Mouse (Mus musculus) liver, embryonic 16.5 days (tissue): ENCODE data around the gene Gpr152. TPM values are rescaled to one million over a fixed set of nuclear protein-coding genes. Genes with fewer than 3 reads are reported as not detected.
"Not testable (repeated sequence)": the region's sequence is repeated elsewhere in the genome, so short reads cannot be mapped to it uniquely, and the experiment has no call there.

ENCODE experiments used
- ATAC-seq: fragments of 200-750 bp; cut with Nextera tagmentation; 2 replicates; pipeline ENCODE4 v1.8.0; 2017; ENCODE audit warnings: low read depth, mild to moderate bottlenecking, moderate number of reproducible peaks, moderate library complexity
- H3K27ac ChIP-seq: fragments of 300-500 bp; sonication (generic); 2 replicates; pipeline ENCODE4 v1.5.1; 2014; ENCODE audit warnings: mild to moderate bottlenecking, low read length
- H3K27me3 ChIP-seq: fragments of 300-500 bp; sonication (generic); 2 replicates; pipeline ENCODE4 v1.6.1; 2014; ENCODE audit warnings: low read depth, low read length, mixed read lengths; ENCODE audit not compliant: control insufficient read depth, insufficient read depth
- H3K36me3 ChIP-seq: fragments of 300-500 bp; sonication (generic); 2 replicates; pipeline ENCODE4 v1.6.1; 2014; ENCODE audit warnings: mild to moderate bottlenecking; ENCODE audit not compliant: control insufficient read depth, insufficient read depth
- H3K4me1 ChIP-seq: fragments of 300-500 bp; sonication (generic); 2 replicates; pipeline ENCODE4 v1.6.1; 2014; ENCODE audit warnings: low read depth, low read length, mixed read lengths; ENCODE audit not compliant: control insufficient read depth
- H3K4me2 ChIP-seq: fragments of 300-500 bp; sonication (generic); 2 replicates; pipeline ENCODE4 v1.6.1; 2014; ENCODE audit warnings: low read depth, low read length, mixed read lengths
- H3K4me3 ChIP-seq: fragments of 300-500 bp; sonication (generic); 2 replicates; pipeline ENCODE4 v1.5.1; 2014; ENCODE audit warnings: low read depth, mild to moderate bottlenecking, low read length
- H3K9ac ChIP-seq: fragments of 300-500 bp; sonication (generic); 2 replicates; pipeline ENCODE4 v1.6.1; 2014; ENCODE audit warnings: low read depth, low read length
- H3K9me3 ChIP-seq: fragments of 300-500 bp; sonication (generic); replicated peaks from 2 replicates; pipeline ENCODE4 v1.6.1; 2016; ENCODE audit warnings: low read length; ENCODE audit not compliant: control insufficient read depth
- WGBS: fragments of 180-500 bp; shearing (Covaris S2); extraction: QIAGEN DNeasy Blood & Tissue Kit; methylation state at CpG from one replicate; pipeline ENCODE4 v1.1.7; 2014; ENCODE audit not compliant: insufficient replicate concordance; 5-methylcytosine and 5-hydroxymethylcytosine counted together
- polyA plus RNA-seq: library from polyadenylated mRNA; unstranded; fragments of >200 nt; fragmentation: Nextera tagmentation; extraction: Ambion mirVana; gene quantifications from 2 replicates; pipeline ENCODE4 v1.2.1, GENCODE M21; 2015

Gene Gpr152
- polyA plus RNA-seq, 1 experiment from 2014 or later = 0.02 TPM

DNA sequence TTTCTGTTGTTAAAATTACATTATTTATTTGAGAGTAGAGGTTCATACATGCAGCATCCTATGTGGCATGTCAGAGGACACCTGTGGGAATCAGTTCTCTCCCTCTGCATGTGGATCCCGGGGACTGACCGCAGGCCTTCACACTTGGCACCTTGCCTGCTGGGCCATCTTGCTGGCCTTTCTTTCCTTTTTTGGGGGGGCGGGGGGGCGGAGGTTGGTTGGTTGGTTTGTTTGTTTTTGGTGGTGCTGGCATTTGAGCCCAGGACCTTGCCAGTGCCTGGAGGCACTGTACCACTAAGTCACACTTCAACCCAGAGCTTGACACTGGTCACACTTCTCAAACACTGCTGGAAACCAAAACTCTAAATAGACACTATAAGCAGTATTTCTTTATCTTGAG is 5.2 kb upstream of the Gpr152 start:
- Histone ChIP-seq H3K27me3 (peaks cover 3% of the 10 kb centered on the region; the same call in 1 of the 2 replicates), H3K4me1 (peaks cover 19% of the 10 kb centered on the region), H3K9me3 (no peaks in the 10 kb centered on the region), H3K4me2 (no peak overlapping the region), H3K36me3 (peaks cover 14% of the 10 kb centered on the region), H3K9ac (no peak overlapping the region), H3K4me3 (no peak overlapping the region), H3K27ac (no peak overlapping the region)
- ATAC-seq = no peak
- WGBS = 74% methylated on average over 4 of the region's 4 CpGs

- H3K9me3 ChIP-seq, ATAC-seq, H3K4me2 ChIP-seq, H3K27me3 ChIP-seq, H3K4me3 ChIP-seq, H3K9ac ChIP-seq, H3K27ac ChIP-seq: not testable (repeated sequence)
- Histone ChIP-seq H3K4me1 (peaks cover 12% of the 10 kb centered on the region), H3K36me3 (peaks cover 12% of the 10 kb centered on the region)
- 68% methylated on average over 6 of the region's 6 CpGs for WGBS
Measured at GRCm38 (mm10) chr19:4135229-4135962, 4.2 kb upstream of the Gpr152 start.

- H3K27ac ChIP-seq, H3K9ac ChIP-seq, H3K27me3 ChIP-seq, H3K4me3 ChIP-seq, H3K4me1 ChIP-seq, H3K9me3 ChIP-seq, H3K4me2 ChIP-seq: not testable (repeated sequence)
- WGBS = 10% methylated on average over 7 of the region's 8 CpGs
- peak; percentile 40 for ATAC-seq
- H3K36me3 ChIP-seq = peaks cover 12% of the 10 kb centered on the region
Measured at GRCm38 (mm10) chr19:4135963-4136345, 3.6 kb upstream of the Gpr152 start.

- H3K4me1 ChIP-seq = peaks cover 6% of the 10 kb centered on the region
- no peak overlapping the region for H3K27ac ChIP-seq
- H3K36me3 ChIP-seq = peaks cover 10% of the 10 kb centered on the region
- ATAC-seq = no peak
- 64% methylated on average over 5 of the region's 5 CpGs for WGBS
- no peak overlapping the region for H3K4me2 ChIP-seq
- H3K27me3 ChIP-seq = peaks cover 3% of the 10 kb centered on the region; the same call in 1 of the 2 replicates
- H3K9ac ChIP-seq = no peak overlapping the region
- H3K4me3 ChIP-seq = no peak overlapping the region
- H3K9me3 ChIP-seq = no peaks in the 10 kb centered on the region
Measured at GRCm38 (mm10) chr19:4136463-4136862, 3.1 kb upstream of the Gpr152 start.

DNA sequence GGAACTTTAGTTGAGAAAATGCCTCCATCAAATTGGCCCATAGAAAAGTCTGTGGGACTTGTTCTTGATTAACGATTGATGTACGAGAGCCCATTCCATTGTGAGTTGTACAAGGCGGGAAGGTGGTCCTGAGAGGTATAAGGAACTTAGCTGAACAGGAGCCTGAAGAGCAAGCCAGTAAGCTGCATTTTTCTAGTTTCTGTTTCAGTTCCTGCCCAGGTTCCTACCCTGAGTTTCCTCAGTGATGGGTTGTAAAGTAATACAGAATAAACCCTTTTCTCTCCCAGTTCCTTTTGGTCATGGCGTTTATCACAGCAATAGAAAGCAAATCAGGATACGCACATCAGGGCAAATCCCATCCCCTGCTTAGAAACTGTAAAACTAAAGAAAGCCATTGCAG is 1.7 kb upstream of the Gpr152 start:
- WGBS = 64% methylated on average over 5 of the region's 5 CpGs
- Histone ChIP-seq H3K4me2 (no peak overlapping the region), H3K4me1 (no peaks in the 10 kb centered on the region; the same call in none of the 2 replicates), H3K36me3 (no peaks in the 10 kb centered on the region), H3K27ac (no peak overlapping the region), H3K27me3 (peaks cover 3% of the 10 kb centered on the region; the same call in 1 of the 2 replicates), H3K9me3 (no peaks in the 10 kb centered on the region), H3K4me3 (no peak overlapping the region), H3K9ac (no peak overlapping the region)
- ATAC-seq = no peak

DNA sequence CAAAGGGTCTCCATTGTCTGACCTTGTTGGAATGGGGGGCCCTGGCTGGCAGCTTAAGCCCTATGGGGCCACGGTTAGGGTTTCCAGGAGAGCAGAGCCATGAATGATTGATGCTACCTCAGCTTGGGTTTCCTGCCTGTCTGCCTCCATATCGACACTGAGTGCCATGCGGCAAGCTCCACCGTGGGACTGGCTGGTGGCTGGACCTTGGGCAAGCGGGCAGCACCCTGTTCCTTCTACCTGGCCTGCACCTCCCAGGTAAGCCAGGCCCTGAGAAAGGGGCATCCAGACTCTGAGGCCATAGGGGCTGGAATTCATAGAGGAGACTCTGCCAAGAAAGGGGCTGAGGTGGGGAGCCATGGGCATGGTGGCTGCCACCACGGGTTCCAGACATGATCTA is 560 bp downstream of the Gpr152 start:
- Histone ChIP-seq H3K9ac (no peak overlapping the region), H3K36me3 (no peaks in the 10 kb centered on the region), H3K9me3 (no peaks in the 10 kb centered on the region), H3K4me3 (no peak overlapping the region), H3K27ac (no peak overlapping the region), H3K4me2 (no peak overlapping the region), H3K4me1 (no peaks in the 10 kb centered on the region; the same call in none of the 2 replicates), H3K27me3 (peaks cover 3% of the 10 kb centered on the region; the same call in 1 of the 2 replicates)
- 49% methylated on average over 6 of the region's 6 CpGs for WGBS
- ATAC-seq = no peak

DNA sequence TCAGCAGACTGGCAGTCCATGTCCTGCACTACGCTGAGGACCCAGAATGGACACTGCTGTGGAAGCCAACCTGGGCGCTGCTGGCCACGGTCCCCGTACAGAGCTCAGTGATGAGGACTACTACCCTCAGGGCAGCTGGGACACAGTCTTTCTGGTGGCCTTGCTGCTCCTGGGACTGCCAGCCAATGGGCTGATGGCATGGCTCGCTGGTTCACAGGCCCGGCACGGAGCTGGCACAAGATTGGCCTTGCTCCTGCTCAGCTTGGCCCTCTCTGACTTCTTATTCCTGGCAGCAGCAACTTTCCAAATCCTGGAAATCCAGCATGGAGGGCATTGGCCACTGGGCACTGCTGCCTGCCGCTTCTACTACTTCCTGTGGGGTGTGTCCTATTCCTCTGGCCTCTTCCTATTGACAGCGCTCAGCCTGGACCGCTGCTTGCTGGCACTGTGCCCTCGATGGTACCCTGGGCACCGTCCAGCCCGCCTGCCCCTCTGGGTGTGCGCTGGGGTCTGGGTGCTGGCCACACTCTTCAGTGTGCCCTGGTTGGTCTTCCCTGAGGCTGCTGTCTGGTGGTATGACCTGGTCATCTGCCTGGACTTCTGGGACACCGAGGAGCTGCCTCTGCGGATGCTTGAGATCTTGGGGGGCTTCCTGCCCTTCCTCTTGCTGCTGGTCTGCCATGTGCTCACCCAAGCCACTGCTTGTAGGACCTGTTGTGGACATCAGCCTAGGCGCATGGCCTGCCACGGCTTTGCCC is 3.0 kb downstream of the Gpr152 start:
- 82% methylated on average over 18 of the region's 18 CpGs for WGBS
- Histone ChIP-seq H3K27me3 (no peaks in the 10 kb centered on the region), H3K4me2 (no peak overlapping the region), H3K9ac (no peak overlapping the region), H3K4me1 (peaks cover 1% of the 10 kb centered on the region), H3K4me3 (no peak overlapping the region), H3K36me3 (no peaks in the 10 kb centered on the region), H3K27ac (no peak overlapping the region), H3K9me3 (no peaks in the 10 kb centered on the region; the same call in 1 of the 2 replicates)
- ATAC-seq = no peak

- 54% methylated on average over 7 of the region's 7 CpGs for WGBS
- Histone ChIP-seq H3K9ac (no peak within 1 kb of the TSS), H3K9me3 (no peaks in the 10 kb centered on the region; the same call in 1 of the 2 replicates), H3K4me2 (no peak within 1 kb of the TSS), H3K4me3 (no peak within 1 kb of the TSS), H3K4me1 (peaks cover 12% of the 10 kb centered on the region), H3K27me3 (no peaks in the 10 kb centered on the region), H3K36me3 (no peaks in the 10 kb centered on the region), H3K27ac (peak within 1 kb of the TSS; percentile 43)
- no peak for ATAC-seq
Measured at GRCm38 (mm10) chr19:4143759-4144268, 4.2 kb downstream of the Gpr152 start, which contains the start of gene Cabp4. Gene Cabp4, minus strand, starts transcription at chr19:4144033.
